Mouse (Mus musculus): ENCODE measurements around the gene Ints13. TPM values are rescaled to one million over a fixed set of nuclear protein-coding genes. Genes with fewer than 3 reads are reported as not detected.

The Ints13 gene
- total and polyA plus RNA-seq, 3 experiments, result 31.9 to 51.9 (median 50.5) TPM

GRCm38 (mm10) chr6:146538661-146539060, 39.0 kb downstream of the Ints13 start:
- Histone ChIP-seq H3K79me2 (replicated peaks; ENCODE audit: control insufficient read depth, extremely low read depth, insufficient read depth, poor library complexity, severe bottlenecking) (no peaks in the 10 kb centered on the region), H3K4me1 (ENCODE audit: control insufficient read depth in 1 of 2, insufficient read depth in 2 of 2) (peaks cover 9 to 18% of the 10 kb centered on the region in 2 experiments), H3K36me3 (replicated peaks in 1 of 2; ENCODE audit: control insufficient read depth in 1 of 2, insufficient read depth in 1 of 2, low read length in 1 of 2) (no peaks in the 10 kb centered on the region), H3K4me2 (ENCODE audit: insufficient read depth, low read depth, poor library complexity, severe bottlenecking) (no peak overlapping the region), H3K27me3 (replicated peaks) (no peaks in the 10 kb centered on the region), H3K9ac (ENCODE audit: insufficient read depth, low read depth) (no peak overlapping the region), H3K9me3 (replicated peaks; ENCODE audit: low read length) (peaks cover 2% of the 10 kb centered on the region), H3K4me3 (replicated peaks in 1 of 3; ENCODE audit: low read depth in 2 of 3, low read length in 2 of 3, poor library complexity in 1 of 3) (no peak overlapping the region), H3K27ac (ENCODE audit: insufficient read depth, low read depth) (no peak overlapping the region)
- no peak for DNase-seq (ENCODE audit: extremely low read depth)
- in situ Hi-C loops (cut with MboI; ENCODE audit: low pct_ligation_motif_present, low pct_unique_long_range_greater_than_20kb, low sequenced_read_pairs), result no loop called here
- TF ChIP-seq MAFK (IDR thresholded peaks at IDR 0.05; ENCODE audit: insufficient replicate concordance, low read length) (no peak), ZKSCAN1 (IDR thresholded peaks at IDR 0.05; ENCODE audit: borderline replicate concordance, low read depth, low read length) (0 out of 2 replicates have a peak, but pooled peaks have one; percentile 39)
- dilution Hi-C loops (cut with MboI; ENCODE audit: extremely low pct_ligation_motif_present, extremely low pct_unique_long_range_greater_than_20kb, low sequenced_read_pairs), result no loop called here

- H3K9me3 ChIP-seq (replicated peaks; ENCODE audit: low read length), result peaks cover 2% of the 10 kb centered on the region
- no peaks in the 10 kb centered on the region for H3K36me3 ChIP-seq (replicated peaks in 1 of 2; ENCODE audit: control insufficient read depth in 1 of 2, insufficient read depth in 1 of 2, low read length in 1 of 2)
- no peak overlapping the region for H3K4me3 ChIP-seq (replicated peaks in 1 of 3; ENCODE audit: low read depth in 2 of 3, low read length in 2 of 3, poor library complexity in 1 of 3)
- H3K9ac ChIP-seq (ENCODE audit: insufficient read depth, low read depth), result no peak overlapping the region
- in situ Hi-C loops (cut with MboI; ENCODE audit: low pct_ligation_motif_present, low pct_unique_long_range_greater_than_20kb, low sequenced_read_pairs), result no loop called here
- peak; percentile 68 for DNase-seq (ENCODE audit: extremely low read depth)
- H3K4me2 ChIP-seq (ENCODE audit: insufficient read depth, low read depth, poor library complexity, severe bottlenecking), result no peak overlapping the region
- H3K79me2 ChIP-seq (replicated peaks; ENCODE audit: control insufficient read depth, extremely low read depth, insufficient read depth, poor library complexity, severe bottlenecking), result no peaks in the 10 kb centered on the region
- dilution Hi-C loops (cut with MboI; ENCODE audit: extremely low pct_ligation_motif_present, extremely low pct_unique_long_range_greater_than_20kb, low sequenced_read_pairs), result no loop called here
- H3K27ac ChIP-seq (ENCODE audit: insufficient read depth, low read depth), result no peak overlapping the region
- peaks cover 9 to 18% of the 10 kb centered on the region in 2 experiments for H3K4me1 ChIP-seq (ENCODE audit: control insufficient read depth in 1 of 2, insufficient read depth in 2 of 2)
- H3K27me3 ChIP-seq (replicated peaks), result no peaks in the 10 kb centered on the region
- TF ChIP-seq KAT2A (IDR thresholded peaks at IDR 0.05; ENCODE audit: insufficient replicate concordance, low read length) (no peak), ZNF384 (IDR thresholded peaks at IDR 0.05; ENCODE audit: low read depth, low read length) (no peak), MAZ (IDR thresholded peaks at IDR 0.05; ENCODE audit: low read depth, low read length) (no peak), ELF1 (IDR thresholded peaks at IDR 0.05; ENCODE audit: low read depth, low read length) (peak; percentile 47), USF2 (conservative IDR thresholded peaks at IDR 0.05; ENCODE audit: low read depth, low read length) (no peak), GABPA (IDR thresholded peaks at IDR 0.05; ENCODE audit: insufficient replicate concordance, low read depth, low read length) (no peak), CHD2 (IDR thresholded peaks at IDR 0.05; ENCODE audit: low read length) (no peak), MAFK (IDR thresholded peaks at IDR 0.05; ENCODE audit: insufficient replicate concordance, low read length) (no peak), HCFC1 (IDR thresholded peaks at IDR 0.05; ENCODE audit: low read depth, low read length) (peak; percentile 32), MYC (IDR thresholded peaks at IDR 0.05; ENCODE audit: low read depth, low read length) (peak; percentile 49; the same call in 1 of the 2 replicates), ETS1 (conservative IDR thresholded peaks at IDR 0.05; ENCODE audit: low read depth, low read length) (peak; percentile 70), NELFE (IDR thresholded peaks at IDR 0.05; ENCODE audit: low read depth, low read length) (no peak), SMC3 (IDR thresholded peaks at IDR 0.05; ENCODE audit: low read depth, low read length) (no peak; the same call in 1 of the 2 replicates), JUND (conservative IDR thresholded peaks at IDR 0.05; ENCODE audit: low read depth, low read length) (peak; percentile 97), TCF12 (IDR thresholded peaks at IDR 0.05; ENCODE audit: low read depth, low read length) (peak; percentile 39; the same call in 1 of the 2 replicates), RAD21 (IDR thresholded peaks at IDR 0.05; ENCODE audit: low read depth, low read length) (no peak), SIN3A (IDR thresholded peaks at IDR 0.05; ENCODE audit: low read length) (no peak), TBP (conservative IDR thresholded peaks at IDR 0.05; ENCODE audit: low read depth, low read length) (no peak), RCOR1 (conservative IDR thresholded peaks at IDR 0.05; ENCODE audit: low read depth, low read length) (peak; percentile 53; the same call in 1 of the 2 replicates), PAX5 (IDR thresholded peaks at IDR 0.05; ENCODE audit: low read length) (no peak), POLR2AphosphoS2 (IDR thresholded peaks at IDR 0.05; ENCODE audit: low read depth, low read length) (no peak), NRF1 (IDR thresholded peaks at IDR 0.05; ENCODE audit: low read depth, low read length) (no peak), CHD1 (IDR thresholded peaks at IDR 0.05; ENCODE audit: low read depth, low read length) (no peak), UBTF (IDR thresholded peaks at IDR 0.05; ENCODE audit: low read depth, low read length) (no peak), MEF2A (IDR thresholded peaks at IDR 0.05; ENCODE audit: borderline replicate concordance, low read depth, low read length) (peak; percentile 80), MXI1 (IDR thresholded peaks at IDR 0.05; ENCODE audit: low read depth, low read length) (no peak), IRF4 (IDR thresholded peaks at IDR 0.05; ENCODE audit: low read depth, low read length) (peak; percentile 78), JUN (IDR thresholded peaks at IDR 0.05; ENCODE audit: insufficient read depth, low read depth, low read length) (peak; percentile 87), ZC3H11A (IDR thresholded peaks at IDR 0.05; ENCODE audit: low read depth, low read length) (no peak), CTCF (conservative IDR thresholded peaks at IDR 0.05 in 1 of 2, IDR thresholded peaks at IDR 0.05 in 1 of 2; ENCODE audit: low read depth in 2 of 2, low read length in 2 of 2) (no peak), MAX (IDR thresholded peaks at IDR 0.05; ENCODE audit: low read length) (peak; percentile 45; the same call in 1 of the 2 replicates), EP300 (IDR thresholded peaks at IDR 0.05; ENCODE audit: low read length) (peak; percentile 94)
Measured at GRCm38 (mm10) chr6:146538071-146538470, 39.6 kb downstream of the Ints13 start.

Data from CH12.LX (cell line).